Mouse (Mus musculus) adrenal gland (tissue): ENCODE measurements at regions not wholly inside any gene's neighbourhood (a gene's known extent, or its start where the extent isn't known, plus 50 kb on each side); places are given as distances from the start of the nearest gene placed in this dataset.

ENCODE experiments used
- intact Hi-C: fragments of 180-260 bp; cut with DNase I; formaldehyde crosslinking; loops from one replicate; pipeline ENCODE4 v1.15.1; 2025

GRCm38 (mm10) chr2:30699797-30700454 is 103.5 kb downstream of the 1700001O22Rik start:
- intact Hi-C loops: no loop called here

- intact Hi-C loops: no loop called here
Measured at GRCm38 (mm10) chr2:30698758-30699535, 104.1 kb downstream of the Cstad start.

- intact Hi-C loops: no loop called here
Measured at GRCm38 (mm10) chr2:30697851-30698250, 103.0 kb downstream of the Cstad start.

- intact Hi-C loops: no loop called here
Measured at GRCm38 (mm10) chr2:30695771-30696456, 101.1 kb downstream of the Cstad start.

- intact Hi-C loops: no loop called here
Measured at GRCm38 (mm10) chr2:30695041-30695440, 100.2 kb downstream of the Cstad start.

- intact Hi-C loops: no loop called here
Measured at GRCm38 (mm10) chr2:30693206-30694035, 98.6 kb downstream of the Cstad start.

- intact Hi-C loops: no loop called here
Measured at GRCm38 (mm10) chr2:30692561-30693205, 97.8 kb downstream of the Cstad start.

- intact Hi-C loops: no loop called here
Measured at GRCm38 (mm10) chr2:30691857-30692560, 97.2 kb downstream of the Cstad start.

- intact Hi-C loops: no loop called here
Measured at GRCm38 (mm10) chr2:30690925-30691856, 96.4 kb downstream of the Cstad start.

- intact Hi-C loops: no loop called here
Measured at GRCm38 (mm10) chr2:30690307-30690706, 95.5 kb downstream of the Cstad start.

GRCm38 (mm10) chr2:30688402-30688801 is 93.6 kb downstream of the Cstad start:
- intact Hi-C loops: no loop called here

GRCm38 (mm10) chr2:30687121-30687551 is 92.3 kb downstream of the Cstad start:
- intact Hi-C loops: no loop called here

GRCm38 (mm10) chr2:30686359-30686758 is 91.5 kb downstream of the Cstad start:
- intact Hi-C loops: no loop called here

GRCm38 (mm10) chr2:30685137-30685860 is 90.5 kb downstream of the Cstad start:
- intact Hi-C loops: no loop called here

GRCm38 (mm10) chr2:30684461-30684860 is 89.6 kb downstream of the Cstad start:
- intact Hi-C loops: no loop called here

GRCm38 (mm10) chr2:30682146-30682825 is 87.4 kb downstream of the Cstad start:
- intact Hi-C loops: no loop called here

GRCm38 (mm10) chr2:30681642-30682041 is 86.8 kb downstream of the Cstad start:
- intact Hi-C loops: no loop called here

- intact Hi-C loops: no loop called here
Measured at GRCm38 (mm10) chr2:30679041-30679440, 84.2 kb downstream of the Cstad start.
